Mouse (Mus musculus): ENCODE results near the gene Cacna1s. TPM values are rescaled to one million over a fixed set of nuclear protein-coding genes. Genes with fewer than 3 reads are reported as not detected.

The Cacna1s gene
- polyA plus RNA-seq, 1 experiment: 0.40 TPM

GRCm38 (mm10) chr1:136118875-136119274 is 66.3 kb downstream of the Cacna1s start:
- peak; percentile 75 for DNase-seq (ENCODE audit: low read depth)

GRCm38 (mm10) chr1:136119571-136120262 is 67.2 kb downstream of the Cacna1s start:
- TF ChIP-seq CTCF (IDR thresholded peaks at IDR 0.05; ENCODE audit: borderline replicate concordance, extremely low read depth, insufficient read depth, insufficient read length) (no peak), POLR2A (IDR thresholded peaks at IDR 0.05; ENCODE audit: borderline replicate concordance, extremely low read depth, insufficient read depth, insufficient read length, poor library complexity, severe bottlenecking) (no peak)
- DNase-seq (ENCODE audit: low read depth): peak; percentile 50

More at GRCm38 (mm10) chr1:136118875-136119274, 66.3 kb downstream of the Cacna1s start:
- no peak for TF ChIP-seq POLR2A (IDR thresholded peaks at IDR 0.05; ENCODE audit: borderline replicate concordance, extremely low read depth, insufficient read depth, insufficient read length, poor library complexity, severe bottlenecking)
- TF ChIP-seq CTCF (IDR thresholded peaks at IDR 0.05; ENCODE audit: borderline replicate concordance, extremely low read depth, insufficient read depth, insufficient read length): no peak

- no peak for DNase-seq (ENCODE audit: low read depth)
- TF ChIP-seq CTCF (IDR thresholded peaks at IDR 0.05; ENCODE audit: borderline replicate concordance, extremely low read depth, insufficient read depth, insufficient read length): no peak
- no peak for TF ChIP-seq POLR2A (IDR thresholded peaks at IDR 0.05; ENCODE audit: borderline replicate concordance, extremely low read depth, insufficient read depth, insufficient read length, poor library complexity, severe bottlenecking)
Measured at GRCm38 (mm10) chr1:136120263-136120603, 67.7 kb downstream of the Cacna1s start.

GRCm38 (mm10) chr1:136120785-136121184 is 68.2 kb downstream of the Cacna1s start:
- DNase-seq (ENCODE audit: low read depth): no peak
- TF ChIP-seq POLR2A (IDR thresholded peaks at IDR 0.05; ENCODE audit: borderline replicate concordance, extremely low read depth, insufficient read depth, insufficient read length, poor library complexity, severe bottlenecking) (no peak), CTCF (IDR thresholded peaks at IDR 0.05; ENCODE audit: borderline replicate concordance, extremely low read depth, insufficient read depth, insufficient read length) (no peak)

GRCm38 (mm10) chr1:136122030-136122429 is 69.5 kb downstream of the Cacna1s start:
- no peak for TF ChIP-seq CTCF (IDR thresholded peaks at IDR 0.05; ENCODE audit: borderline replicate concordance, extremely low read depth, insufficient read depth, insufficient read length)
- no peak for TF ChIP-seq POLR2A (IDR thresholded peaks at IDR 0.05; ENCODE audit: borderline replicate concordance, extremely low read depth, insufficient read depth, insufficient read length, poor library complexity, severe bottlenecking)
- DNase-seq (ENCODE audit: low read depth): peak; percentile 45

GRCm38 (mm10) chr1:136126159-136126765 is 73.7 kb downstream of the Cacna1s start:
- no peak for DNase-seq (ENCODE audit: low read depth)
- TF ChIP-seq POLR2A (IDR thresholded peaks at IDR 0.05; ENCODE audit: borderline replicate concordance, extremely low read depth, insufficient read depth, insufficient read length, poor library complexity, severe bottlenecking): no peak
- no peak for TF ChIP-seq CTCF (IDR thresholded peaks at IDR 0.05; ENCODE audit: borderline replicate concordance, extremely low read depth, insufficient read depth, insufficient read length)

GRCm38 (mm10) chr1:136126895-136127294 is 74.3 kb downstream of the Cacna1s start:
- no peak for DNase-seq (ENCODE audit: low read depth)
- TF ChIP-seq CTCF (IDR thresholded peaks at IDR 0.05; ENCODE audit: borderline replicate concordance, extremely low read depth, insufficient read depth, insufficient read length) (no peak), POLR2A (IDR thresholded peaks at IDR 0.05; ENCODE audit: borderline replicate concordance, extremely low read depth, insufficient read depth, insufficient read length, poor library complexity, severe bottlenecking) (no peak)

GRCm38 (mm10) chr1:136127856-136128255 is 75.3 kb downstream of the Cacna1s start:
- TF ChIP-seq POLR2A (IDR thresholded peaks at IDR 0.05; ENCODE audit: borderline replicate concordance, extremely low read depth, insufficient read depth, insufficient read length, poor library complexity, severe bottlenecking) (no peak), CTCF (IDR thresholded peaks at IDR 0.05; ENCODE audit: borderline replicate concordance, extremely low read depth, insufficient read depth, insufficient read length) (no peak)
- no peak for DNase-seq (ENCODE audit: low read depth)

GRCm38 (mm10) chr1:136128416-136128815 is 75.9 kb downstream of the Cacna1s start:
- no peak for TF ChIP-seq CTCF (IDR thresholded peaks at IDR 0.05; ENCODE audit: borderline replicate concordance, extremely low read depth, insufficient read depth, insufficient read length)
- TF ChIP-seq POLR2A (IDR thresholded peaks at IDR 0.05; ENCODE audit: borderline replicate concordance, extremely low read depth, insufficient read depth, insufficient read length, poor library complexity, severe bottlenecking): no peak

GRCm38 (mm10) chr1:136128944-136129589 is 76.5 kb downstream of the Cacna1s start:
- DNase-seq (ENCODE audit: low read depth): no peak
- TF ChIP-seq POLR2A (IDR thresholded peaks at IDR 0.05; ENCODE audit: borderline replicate concordance, extremely low read depth, insufficient read depth, insufficient read length, poor library complexity, severe bottlenecking) (no peak), CTCF (IDR thresholded peaks at IDR 0.05; ENCODE audit: borderline replicate concordance, extremely low read depth, insufficient read depth, insufficient read length) (no peak)

More at GRCm38 (mm10) chr1:136128416-136128815, 75.9 kb downstream of the Cacna1s start:
- peak; percentile 28 for DNase-seq (ENCODE audit: low read depth)

GRCm38 (mm10) chr1:136130107-136130506 is 77.6 kb downstream of the Cacna1s start:
- TF ChIP-seq CTCF (IDR thresholded peaks at IDR 0.05; ENCODE audit: borderline replicate concordance, extremely low read depth, insufficient read depth, insufficient read length): no peak
- TF ChIP-seq POLR2A (IDR thresholded peaks at IDR 0.05; ENCODE audit: borderline replicate concordance, extremely low read depth, insufficient read depth, insufficient read length, poor library complexity, severe bottlenecking): no peak
- DNase-seq (ENCODE audit: low read depth): peak; percentile 56

All from brain, embryonic 14.5 days (tissue).